Mouse (Mus musculus) ES-E14 (cell line): Measurements from ENCODE around the gene Dhx9. TPM values are rescaled to one million over a fixed set of nuclear protein-coding genes. Genes with fewer than 3 reads are reported as not detected.
"Not testable (repeated sequence)": the region's sequence is repeated elsewhere in the genome, so short reads cannot be mapped to it uniquely, and the experiment has no call there.

Experiments
- DNase-seq: peaks from one replicate; pipeline ENCODE4 v3.0.0-alpha.2; 2013; ENCODE audit warnings: low read depth, low spot score
- H3K27ac ChIP-seq: 2 replicates; pipeline ENCODE4 v1.5.1; 2012; ENCODE audit warnings: low read depth, mild to moderate bottlenecking, low read length, moderate library complexity, mixed read lengths; ENCODE audit not compliant: poor library complexity, insufficient read depth, severe bottlenecking
- H3K36me3 ChIP-seq: 2 replicates; pipeline ENCODE4 v1.6.1; 2012; ENCODE audit warnings: mild to moderate bottlenecking, low read length, moderate library complexity, mixed read lengths; ENCODE audit not compliant: control insufficient read depth, poor library complexity, insufficient read depth, severe bottlenecking
- H3K4me1 ChIP-seq, 2 experiments: fragments of 150-350 bp in 1 of 2; sonication (generic) in 1 of 2; 2 replicates each; pipeline ENCODE4 v1.6.1; 2012; ENCODE audit warnings: low read length in 2 of 2, mild to moderate bottlenecking in 1 of 2, mixed read lengths in 1 of 2; ENCODE audit not compliant: control insufficient read depth in 2 of 2, insufficient read depth in 2 of 2, poor library complexity in 1 of 2
- H3K4me3 ChIP-seq, 2 experiments: fragments of 150-350 bp in 1 of 2; sonication (generic) in 1 of 2; 2 replicates each; pipeline ENCODE4 v1.5.1; 2012; ENCODE audit warnings: low read length in 2 of 2, low read depth in 1 of 2, mild to moderate bottlenecking in 1 of 2, mixed read lengths in 1 of 2; ENCODE audit not compliant: insufficient read depth in 1 of 2, poor library complexity in 1 of 2, severe bottlenecking in 1 of 2
- H3K9ac ChIP-seq: 2 replicates; pipeline ENCODE4 v1.6.1; 2012; ENCODE audit warnings: low read depth, mild to moderate bottlenecking, low read length, mixed read lengths; ENCODE audit not compliant: poor library complexity, insufficient read depth, severe bottlenecking
- H3K9me3 ChIP-seq: fragments of 150-350 bp; sonication (generic); 2 replicates; pipeline ENCODE4 v1.6.1; 2012; ENCODE audit warnings: low read depth, mild to moderate bottlenecking, low read length; ENCODE audit not compliant: control insufficient read depth, insufficient read depth
- CHD2 ChIP-seq: IDR thresholded peaks from 2 replicates; pipeline ENCODE4 v1.6.1; 2014; ENCODE audit warnings: mild to moderate bottlenecking, low read depth, low read length, inconsistent platforms
- HCFC1 ChIP-seq: IDR thresholded peaks from 2 replicates; pipeline ENCODE4 v1.6.1; 2012; ENCODE audit warnings: low read length, inconsistent platforms, borderline replicate concordance; ENCODE audit not compliant: insufficient read depth
- MAFK ChIP-seq: IDR thresholded peaks from 2 replicates; pipeline ENCODE4 v1.6.1; 2014; ENCODE audit warnings: mild to moderate bottlenecking, low read depth, low read length, inconsistent platforms; ENCODE audit not compliant: insufficient read depth
- ZC3H11A ChIP-seq: IDR thresholded peaks from 2 replicates; pipeline ENCODE4 v1.6.1; 2012; ENCODE audit warnings: low read depth, mild to moderate bottlenecking, inconsistent platforms, low read length, borderline replicate concordance
- ZNF384 ChIP-seq: IDR thresholded peaks from 2 replicates; pipeline ENCODE4 v1.6.1; 2012; ENCODE audit warnings: low read depth, low read length, inconsistent platforms
- in situ Hi-C, 2 experiments: fragments of 600-800 bp; cut with MboI; formaldehyde crosslinking; loops; one replicate each; pipeline ENCODE4 v1.15.1; 2025; ENCODE audit warnings: low sequenced_read_pairs in 2 of 2, inconsistent platforms in 1 of 2; ENCODE audit not compliant: unreplicated experiment in 2 of 2
- total RNA-seq: library from RNA; depleted of rRNA; stranded (reverse); fragments of 300-350 nt; gene quantifications from 2 replicates; pipeline ENCODE4 v1.2.3, GENCODE M21; 2012; rRNA removed

The Dhx9 gene
- 142 and 160 TPM in 2 replicates for total RNA-seq

GRCm38 (mm10) chr1:153487500-153487879, at the start of gene Dhx9:
Dhx9 (minus strand) TSS chr1:153487660.
- H3K4me3 ChIP-seq, result peak within 1 kb of the TSS; percentile 90 to 91
- peak; percentile 87 for DNase-seq
- in situ Hi-C loops, result no loop called here
- no peaks in the 10 kb centered on the region; the same call in none of the 2 replicates for H3K36me3 ChIP-seq
- H3K9ac ChIP-seq, result peak within 1 kb of the TSS; percentile 98
- H3K27ac ChIP-seq, result peak within 1 kb of the TSS; percentile 85
- peaks cover 3 to 14% of the 10 kb centered on the region in 2 experiments; a peak in 3 of 4 replicates for H3K4me1 ChIP-seq
- no peak for TF ChIP-seq ZC3H11A
- peak; percentile 70; the same call in 1 of the 2 replicates for TF ChIP-seq HCFC1
- peak; percentile 92 for TF ChIP-seq CHD2
- no peak for TF ChIP-seq MAFK
- no peak for TF ChIP-seq ZNF384
- H3K9me3 ChIP-seq, result no peaks in the 10 kb centered on the region

- Histone ChIP-seq H3K9me3 (no peaks in the 10 kb centered on the region), H3K36me3 (no peaks in the 10 kb centered on the region), H3K9ac (peak overlapping the region; percentile 13; the same call in 1 of the 2 replicates), H3K4me1 (peaks cover 6 to 16% of the 10 kb centered on the region in 2 experiments; a peak in 3 of 4 replicates), H3K4me3 (no peak overlapping the region), H3K27ac (0 out of 2 replicates have a peak overlapping the region, but pooled peaks have one; percentile 7)
- no peak for DNase-seq
- TF ChIP-seq HCFC1 (no peak), MAFK (no peak), ZNF384 (no peak), ZC3H11A (no peak), CHD2 (no peak)
- in situ Hi-C loops, result no loop called here
Measured at GRCm38 (mm10) chr1:153535611-153536010, 48.2 kb upstream of the Dhx9 start.

GRCm38 (mm10) chr1:153532896-153533295, 45.4 kb upstream of the Dhx9 start:
- H3K4me1 ChIP-seq, result peaks cover 6 to 21% of the 10 kb centered on the region in 2 experiments; a peak in 3 of 4 replicates
- H3K9me3 ChIP-seq, DNase-seq, H3K4me3 ChIP-seq, in situ Hi-C loops, H3K9ac ChIP-seq, H3K36me3 ChIP-seq: not testable (repeated sequence)
- peak; percentile 83 for TF ChIP-seq ZNF384
- H3K27ac ChIP-seq, result peak overlapping the region; percentile 93; the same call in 1 of the 2 replicates

DNA sequence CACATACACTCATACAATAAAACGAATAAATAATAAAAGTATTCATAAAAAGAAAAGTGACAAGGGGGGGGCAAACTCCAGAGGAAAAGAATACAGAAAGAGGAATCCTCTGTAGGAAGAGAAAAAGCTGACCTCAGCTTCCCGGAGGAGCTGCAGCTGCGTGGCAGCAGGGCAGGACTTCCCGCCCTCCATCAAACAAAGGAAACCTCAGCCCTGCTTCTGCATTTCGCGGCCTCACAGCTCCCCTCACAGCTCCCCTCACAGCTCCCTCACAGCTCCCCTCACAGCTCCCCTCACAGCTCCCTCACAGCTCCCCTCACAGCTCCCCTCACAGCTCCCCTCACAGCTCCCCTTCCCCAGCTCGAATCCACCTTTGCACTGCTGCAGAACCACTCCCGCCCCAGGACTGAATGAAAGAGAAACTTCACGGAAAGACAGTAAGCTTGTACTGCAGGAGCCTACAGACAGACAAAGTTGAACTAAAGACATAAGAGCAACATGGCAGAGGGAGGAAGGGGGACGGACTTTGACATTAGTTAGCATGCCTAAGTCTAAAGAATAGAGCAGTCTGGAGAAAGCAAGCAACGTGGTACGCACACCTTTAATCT, 44.9 kb upstream of the Dhx9 start:
- Histone ChIP-seq H3K9ac (peak overlapping the region; percentile 52; the same call in 1 of the 2 replicates), H3K4me1 (peaks cover 6 to 23% of the 10 kb centered on the region in 2 experiments; a peak in 3 of 4 replicates), H3K4me3 (peak overlapping the region; percentile 8 to 27; a peak in 2 of 4 replicates), H3K27ac (peak overlapping the region; percentile 93), H3K36me3 (no peaks in the 10 kb centered on the region), H3K9me3 (no peaks in the 10 kb centered on the region)
- in situ Hi-C loops, result no loop called here
- DNase-seq, result peak; percentile 24
- TF ChIP-seq MAFK (peak; percentile 88), ZC3H11A (no peak), HCFC1 (no peak)
